Mouse (Mus musculus): ENCODE measurements around the gene Chid1. TPM values are rescaled to one million over a fixed set of nuclear protein-coding genes. Genes with fewer than 3 reads are reported as not detected.
A peak's percentile ranks its signal among the peaks of the same experiment; 100 is the strongest.
"Not testable (repeated sequence)": the region's sequence is repeated elsewhere in the genome, so short reads cannot be mapped to it uniquely, and the experiment has no call there.

Gene Chid1
- polyA plus RNA-seq, 1 experiment from 2014 or later, result 54.4 TPM

DNA sequence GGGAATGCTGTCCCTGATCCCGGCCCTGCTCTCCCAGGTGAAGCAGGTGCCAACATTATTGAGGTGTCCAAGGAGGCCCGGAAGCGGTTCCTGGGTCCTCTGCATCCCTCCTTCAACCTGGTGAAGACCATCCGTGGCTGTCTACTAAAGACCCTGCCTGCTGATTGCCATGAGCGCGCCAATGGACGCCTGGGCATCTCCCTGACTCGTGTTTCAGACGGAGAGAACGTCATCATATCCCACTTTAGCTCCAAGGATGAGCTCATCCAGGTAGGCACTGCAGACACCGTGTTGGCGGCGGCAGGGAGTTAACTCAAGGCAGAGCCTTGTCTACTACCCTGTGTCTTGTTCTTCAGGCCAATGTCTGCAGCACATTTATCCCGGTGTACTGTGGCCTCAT is 82.4 kb downstream of the Chid1 start:
- 94% methylated on average over 14 of the region's 14 CpGs for WGBS
- peaks cover 19% of the 10 kb centered on the region for H3K36me3 ChIP-seq

DNA sequence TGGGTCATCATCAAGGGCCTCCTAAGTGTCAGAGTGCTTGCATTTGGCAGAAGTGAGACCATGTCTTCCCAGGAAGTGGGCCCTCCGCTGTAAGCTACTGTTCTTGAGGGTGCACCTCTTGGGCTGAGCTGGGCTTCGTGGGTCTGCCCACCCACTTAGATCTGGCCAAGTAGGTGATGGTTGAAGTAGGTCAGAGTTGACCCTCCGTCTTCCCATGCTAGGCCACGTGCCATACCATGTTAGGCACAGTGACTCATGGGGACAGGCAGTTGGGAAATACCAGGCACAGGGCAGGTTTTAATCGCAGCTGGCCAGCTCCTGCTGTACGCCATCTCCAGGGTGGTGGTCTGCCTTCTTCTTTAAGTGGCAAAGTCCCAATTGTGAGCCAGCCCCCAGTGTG is 82.9 kb downstream of the Chid1 start:
- Histone ChIP-seq H3K27me3 (replicated peaks) (peaks cover 27% of the 10 kb centered on the region), H3K4me3 (replicated peaks) (no peak overlapping the region), H3K9me3 (replicated peaks) (no peaks in the 10 kb centered on the region), H3K4me1 (peaks cover 28% of the 10 kb centered on the region), H3K4me2 (peak overlapping the region; percentile 86), H3K27ac (replicated peaks) (no peak overlapping the region), H3K36me3 (peaks cover 24% of the 10 kb centered on the region), H3K9ac (replicated peaks) (no peak overlapping the region)
- no peak for ATAC-seq (ENCODE audit: low FRiP score)
- WGBS, result 92% methylated on average over 6 of the region's 6 CpGs

More for the DNA sequence above, 82.4 kb downstream of the Chid1 start:
- Histone ChIP-seq H3K4me2 (no peak overlapping the region), H3K27me3 (replicated peaks) (peaks cover 32% of the 10 kb centered on the region), H3K27ac (replicated peaks) (no peak overlapping the region), H3K9me3 (replicated peaks) (no peaks in the 10 kb centered on the region), H3K9ac (replicated peaks) (no peak overlapping the region), H3K4me3 (replicated peaks) (no peak overlapping the region), H3K4me1 (peaks cover 33% of the 10 kb centered on the region)
- no peak for ATAC-seq (ENCODE audit: low FRiP score)

DNA sequence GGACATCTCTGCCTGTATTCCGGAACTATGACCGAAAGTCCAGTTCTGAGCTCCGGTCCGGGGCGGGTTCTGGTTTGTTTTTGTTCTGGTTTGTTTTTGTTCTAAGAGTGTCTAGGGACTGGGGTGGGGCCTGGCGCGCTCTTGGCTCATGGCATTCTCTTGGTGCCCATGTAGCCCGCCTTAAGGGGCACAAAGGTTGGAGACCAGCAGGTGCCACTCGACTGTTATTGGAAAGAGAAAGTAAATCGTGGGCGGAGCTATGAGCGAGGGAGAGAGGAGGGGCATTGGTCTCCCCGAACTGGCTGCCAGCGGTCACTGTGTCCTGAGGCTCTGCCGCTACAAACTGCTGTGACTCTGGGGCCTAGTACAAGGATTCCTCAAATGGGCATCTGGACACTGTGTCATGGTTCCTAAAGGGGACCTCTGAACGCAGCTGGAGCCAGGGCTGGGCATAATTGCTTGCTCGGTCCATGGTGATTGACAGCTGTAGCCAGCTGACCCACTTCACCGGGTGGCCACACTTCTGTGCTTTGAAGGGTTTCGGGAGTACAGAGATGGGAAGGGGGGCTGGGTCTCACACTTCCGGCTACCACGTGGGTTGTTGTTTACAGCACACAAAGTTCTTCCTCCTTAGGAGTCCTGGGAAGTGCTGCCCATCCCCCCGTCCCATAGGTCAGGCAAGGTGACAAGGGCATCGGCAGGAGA is 83.9 kb downstream of the Chid1 start:
- WGBS, result under 1% methylated on average over 23 of the region's 23 CpGs
- Histone ChIP-seq H3K36me3 (peaks cover 34% of the 10 kb centered on the region), H3K27me3 (replicated peaks) (peaks cover 18% of the 10 kb centered on the region), H3K9me3 (replicated peaks) (no peaks in the 10 kb centered on the region), H3K27ac (replicated peaks) (peak overlapping the region; percentile 68), H3K4me1 (peaks cover 24% of the 10 kb centered on the region), H3K4me3 (replicated peaks) (peak overlapping the region; percentile 61), H3K4me2 (peak overlapping the region; percentile 86), H3K9ac (replicated peaks) (peak overlapping the region; percentile 62)
- ATAC-seq (ENCODE audit: low FRiP score), result peak; percentile 33

DNA sequence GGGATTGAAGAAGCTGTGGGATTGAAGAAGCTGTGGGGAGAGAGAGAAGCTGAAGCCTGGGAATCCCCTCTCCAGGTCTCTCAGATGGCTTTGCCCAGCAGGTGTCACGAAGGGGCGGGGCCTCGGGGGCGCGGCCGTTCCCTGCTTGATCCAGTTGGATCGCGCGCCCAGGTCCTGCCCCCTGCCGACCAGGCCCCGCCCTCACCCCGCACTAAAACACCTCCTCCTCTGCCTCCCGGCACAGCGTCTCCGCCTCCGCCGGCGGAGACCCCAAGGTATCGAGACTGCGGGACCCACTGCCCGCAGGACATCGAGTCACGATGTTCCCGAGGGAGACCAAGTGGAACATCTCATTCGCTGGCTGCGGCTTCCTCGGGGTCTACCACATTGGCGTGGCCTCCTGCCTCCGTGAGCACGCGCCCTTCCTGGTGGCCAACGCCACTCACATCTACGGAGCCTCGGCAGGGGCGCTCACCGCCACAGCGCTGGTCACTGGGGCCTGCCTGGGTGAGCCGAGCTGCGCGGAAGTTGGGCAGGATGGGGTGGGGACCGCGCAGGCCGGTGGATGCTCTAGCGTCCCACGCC is 84.6 kb downstream of the Chid1 start, which contains the start of gene Pnpla2:
Gene Pnpla2 (plus strand): TSS at position 232 of the 585 bp plus-strand sequence.
- H3K27ac ChIP-seq (replicated peaks), result peak within 1 kb of the TSS; percentile 68
- peaks cover 41% of the 10 kb centered on the region for H3K36me3 ChIP-seq
- peak within 1 kb of the TSS; percentile 86 for H3K4me2 ChIP-seq
- peaks cover 24% of the 10 kb centered on the region for H3K4me1 ChIP-seq
- H3K27me3 ChIP-seq (replicated peaks), result peaks cover 11% of the 10 kb centered on the region
- H3K9ac ChIP-seq (replicated peaks), result peak within 1 kb of the TSS; percentile 62
- H3K9me3 ChIP-seq (replicated peaks), result no peaks in the 10 kb centered on the region
- H3K4me3 ChIP-seq (replicated peaks), result peak within 1 kb of the TSS; percentile 61
- WGBS, result under 1% methylated on average over 45 of the region's 45 CpGs
- peak; percentile 77 for ATAC-seq (ENCODE audit: low FRiP score)

DNA sequence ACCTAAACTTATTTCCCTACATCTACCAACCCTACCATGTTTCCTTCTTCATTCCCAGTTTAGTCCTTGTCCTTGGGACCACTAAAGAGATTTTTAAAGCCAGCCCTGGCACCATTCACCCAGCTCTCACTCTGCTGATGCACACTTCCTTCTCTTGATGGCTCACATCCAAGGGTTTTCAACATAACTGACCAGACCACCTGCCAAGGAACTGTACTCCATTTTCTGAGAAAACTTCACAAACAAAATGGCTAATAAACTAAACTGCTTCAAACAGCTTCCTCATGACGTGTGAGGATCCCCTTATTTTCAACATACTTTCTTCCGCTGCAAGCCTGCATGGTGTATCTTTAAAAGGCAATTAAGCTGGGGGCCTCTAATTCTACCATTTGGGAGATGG is 86.0 kb downstream of the Chid1 start:
- Histone ChIP-seq H3K9ac (replicated peaks) (no peak overlapping the region), H3K27ac (replicated peaks) (no peak overlapping the region), H3K4me1 (peaks cover 30% of the 10 kb centered on the region), H3K36me3 (peaks cover 36% of the 10 kb centered on the region), H3K4me2 (no peak overlapping the region), H3K9me3 (replicated peaks) (no peaks in the 10 kb centered on the region), H3K27me3 (replicated peaks) (no peaks in the 10 kb centered on the region), H3K4me3 (replicated peaks) (no peak overlapping the region)
- no peak for ATAC-seq (ENCODE audit: low FRiP score)
- WGBS, result 76% methylated on average over 2 of the region's 2 CpGs

DNA sequence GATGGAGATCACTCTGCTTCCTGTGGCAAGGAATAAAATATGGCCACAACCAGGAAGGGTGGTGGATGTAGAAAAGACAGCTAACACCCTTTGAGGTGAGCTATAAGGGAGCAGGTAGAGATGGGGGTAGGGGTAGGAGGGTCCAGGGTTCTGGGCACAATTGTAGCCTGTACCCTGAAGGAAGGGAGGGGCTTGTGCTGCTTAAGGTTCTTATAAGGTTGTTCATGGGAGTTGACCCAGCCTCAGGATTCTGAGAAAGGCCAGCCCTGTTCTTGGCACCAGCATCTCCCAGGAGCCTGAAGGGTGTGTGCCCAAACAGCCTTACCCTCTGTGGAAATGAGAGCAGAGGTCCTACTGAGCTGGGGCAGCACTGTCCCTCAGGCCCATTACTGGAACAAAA is 87.7 kb downstream of the Chid1 start:
- no peak overlapping the region for H3K4me3 ChIP-seq (replicated peaks)
- no peak overlapping the region for H3K9ac ChIP-seq (replicated peaks)
- no peak overlapping the region for H3K27ac ChIP-seq (replicated peaks)
- H3K27me3 ChIP-seq (replicated peaks), result no peaks in the 10 kb centered on the region
- no peak for ATAC-seq (ENCODE audit: low FRiP score)
- H3K9me3 ChIP-seq (replicated peaks), result no peaks in the 10 kb centered on the region
- H3K4me2 ChIP-seq, result no peak overlapping the region
- peaks cover 36% of the 10 kb centered on the region for H3K4me1 ChIP-seq
- H3K36me3 ChIP-seq, result peaks cover 38% of the 10 kb centered on the region

DNA sequence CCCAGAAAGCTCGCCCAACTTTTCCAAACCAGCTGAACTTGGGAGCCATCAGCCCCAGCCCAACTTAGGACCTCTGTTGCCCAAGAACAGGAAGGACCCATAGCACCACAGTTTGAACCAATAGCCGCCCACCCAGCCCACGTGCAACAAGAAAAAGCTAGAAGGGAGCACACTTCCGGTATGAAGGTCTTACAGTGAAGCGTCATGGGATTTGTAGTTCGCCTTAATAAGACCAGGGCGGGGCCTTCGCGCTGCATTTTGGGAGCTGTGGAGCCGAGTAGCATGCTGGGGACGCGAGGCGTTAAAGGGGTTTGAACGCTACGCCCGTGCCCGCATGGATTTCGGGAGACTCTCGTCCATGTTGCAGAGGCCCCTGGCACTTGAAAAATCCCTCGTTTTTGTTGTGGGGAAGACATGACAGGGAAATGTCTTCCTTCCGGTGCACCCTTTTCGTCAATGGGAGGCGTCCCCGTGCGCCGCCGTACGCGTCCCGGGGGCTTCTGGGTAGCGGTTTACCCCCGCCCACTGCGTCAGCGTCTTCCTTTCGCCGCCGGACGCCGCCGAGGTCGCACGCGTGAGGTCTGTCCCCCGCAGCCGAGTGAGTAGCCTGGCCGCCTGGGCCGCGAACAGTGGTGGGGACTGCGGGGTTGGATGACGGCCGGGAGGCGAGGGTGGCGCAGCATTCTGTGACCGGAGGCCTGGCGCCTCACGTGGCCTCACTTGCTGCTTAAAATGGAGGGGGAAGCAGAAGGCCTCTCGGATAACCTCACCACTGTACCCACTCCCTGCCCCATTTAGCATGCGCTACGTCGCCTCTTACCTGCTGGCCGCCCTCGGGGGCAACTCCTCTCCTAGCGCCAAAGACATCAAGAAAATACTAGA is 92.3 kb downstream of the Chid1 start, which contains the start of gene Rplp2:
Gene Rplp2 (plus strand): TSS at position 261 of the 882 bp plus-strand sequence.
- under 1% methylated on average over 62 of the region's 63 CpGs for WGBS
- H3K4me3 ChIP-seq (replicated peaks), result peak within 1 kb of the TSS; percentile 75
- ATAC-seq (ENCODE audit: low FRiP score), result peak; percentile 94
- peaks cover 34% of the 10 kb centered on the region for H3K36me3 ChIP-seq
- H3K9me3 ChIP-seq (replicated peaks), result no peaks in the 10 kb centered on the region
- H3K27ac ChIP-seq (replicated peaks), result peak within 1 kb of the TSS; percentile 96
- peak within 1 kb of the TSS; percentile 66 for H3K4me2 ChIP-seq
- H3K27me3 ChIP-seq (replicated peaks), result no peaks in the 10 kb centered on the region
- peaks cover 40% of the 10 kb centered on the region for H3K4me1 ChIP-seq
- peak within 1 kb of the TSS; percentile 83 for H3K9ac ChIP-seq (replicated peaks)

DNA sequence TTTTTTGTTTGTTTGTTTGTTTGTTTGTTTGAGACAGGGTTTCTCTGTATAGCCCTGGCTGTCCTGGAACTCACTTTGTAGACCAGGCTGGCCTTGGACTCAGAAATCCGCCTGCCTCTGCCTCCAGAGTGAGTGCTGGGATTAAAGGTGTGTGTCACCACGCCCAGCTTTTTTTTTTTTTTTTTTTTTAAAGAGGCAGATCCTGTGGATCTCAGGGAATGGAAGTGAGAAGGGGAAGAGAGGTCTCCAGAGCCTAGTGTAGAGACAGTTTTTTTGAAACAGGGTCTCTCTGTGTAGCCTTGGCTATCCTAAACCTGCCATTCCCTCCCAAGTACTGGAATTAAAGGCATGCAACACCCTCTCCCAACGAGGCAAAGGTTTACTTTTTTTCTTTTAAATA is 93.3 kb downstream of the Chid1 start:
- Histone ChIP-seq H3K4me1 (peaks cover 43% of the 10 kb centered on the region), H3K36me3 (peaks cover 24% of the 10 kb centered on the region), H3K27ac (replicated peaks) (peak overlapping the region; percentile 96; the same call in 1 of the 2 replicates), H3K4me2 (peak overlapping the region; percentile 66)
- H3K4me3 ChIP-seq (replicated peaks); H3K9ac ChIP-seq (replicated peaks); H3K9me3 ChIP-seq (replicated peaks); H3K27me3 ChIP-seq (replicated peaks); ATAC-seq (ENCODE audit: low FRiP score): not testable (repeated sequence)
- 89% methylated on average over 3 of the region's 3 CpGs for WGBS

DNA sequence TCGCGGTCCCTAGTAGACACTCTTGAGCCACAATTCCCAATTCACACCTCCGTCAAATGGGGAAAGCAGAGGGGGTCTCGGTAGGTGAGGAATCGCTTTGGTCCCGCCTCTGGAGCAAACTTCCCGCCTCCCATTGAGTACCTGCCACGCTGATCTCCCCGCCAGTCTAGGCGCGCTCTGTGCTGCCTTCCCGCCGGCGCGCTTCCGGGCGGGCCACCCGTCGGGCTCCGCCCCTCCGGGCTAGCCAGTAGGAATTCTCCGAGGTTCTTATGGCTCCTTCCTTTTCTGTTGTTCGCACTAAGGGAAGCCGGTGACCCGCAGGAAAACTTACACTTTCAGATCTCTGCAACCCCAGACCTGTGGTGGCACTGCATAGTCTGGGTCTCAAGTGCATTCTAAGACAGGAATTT is 95.8 kb downstream of the Chid1 start, which contains the start of gene Pidd1:
Gene Pidd1 (minus strand): TSS at position 198 of the 410 bp plus-strand sequence.
- no peak for ATAC-seq (ENCODE audit: low FRiP score)
- Histone ChIP-seq H3K4me2 (peak within 1 kb of the TSS; percentile 68), H3K4me1 (peaks cover 43% of the 10 kb centered on the region), H3K36me3 (0 out of 2 replicates have a peak, but pooled peaks cover 4% of the 10 kb centered on the region), H3K9me3 (replicated peaks) (no peaks in the 10 kb centered on the region), H3K27ac (replicated peaks) (no peak within 1 kb of the TSS), H3K4me3 (replicated peaks) (peak within 1 kb of the TSS; percentile 38), H3K27me3 (replicated peaks) (no peaks in the 10 kb centered on the region), H3K9ac (replicated peaks) (peak within 1 kb of the TSS; percentile 38; the same call in 1 of the 2 replicates)
- WGBS, result under 1% methylated on average over 25 of the region's 25 CpGs
